Mouse (Mus musculus): ENCODE results near the gene Mogat2. TPM values are rescaled to one million over a fixed set of nuclear protein-coding genes. Genes with fewer than 3 reads are reported as not detected.

The Mogat2 gene
- polyA plus RNA-seq (2017; shearing (Covaris generic)) = not detected

GRCm38 (mm10) chr7:99238417-99238816 lies at the start of gene Mogat2:
Gene Mogat2 (minus strand): TSS chr7:99238619.

GRCm38 (mm10) chr7:99267251-99267896 lies 29.0 kb upstream of the Mogat2 start, which contains the start of gene Map6:
Gene Map6 (plus strand): TSS chr7:99267447.

GRCm38 (mm10) chr7:99182432-99183172 lies 55.8 kb downstream of the Mogat2 start, which contains the start of gene Dgat2:
Gene Dgat2 (minus strand): TSS chr7:99182719.

Other genes with a start within 250 kb of the Mogat2 start
- gene Uvrag, start 97.5 kb downstream of the Mogat2 start, polyA plus RNA-seq (2017; shearing (Covaris generic)) = 74.4 TPM
- 9.0 TPM for gene Dgat2, start 55.9 kb downstream of the Mogat2 start, polyA plus RNA-seq (2017; shearing (Covaris generic))
- gene Map6, start 28.8 kb upstream of the Mogat2 start, polyA plus RNA-seq (2017; shearing (Covaris generic)) = 22.7 TPM
- 0.42 TPM for gene Serpinh1, start 114.6 kb upstream of the Mogat2 start, polyA plus RNA-seq (2017; shearing (Covaris generic))
- 17.5 TPM for gene Gdpd5, start 142.8 kb upstream of the Mogat2 start, polyA plus RNA-seq (2017; shearing (Covaris generic))
- gene Klhl35, start 227.4 kb upstream of the Mogat2 start, polyA plus RNA-seq (2017; shearing (Covaris generic)) = 4.3 TPM
- 1,250 TPM for gene Rps3, start 245.1 kb upstream of the Mogat2 start, polyA plus RNA-seq (2017; shearing (Covaris generic))